Mouse (Mus musculus) liver, embryonic 14.5 days (tissue): ENCODE measurements around the gene C1rl. TPM values are rescaled to one million over a fixed set of nuclear protein-coding genes. Genes with fewer than 3 reads are reported as not detected.
"Not testable (repeated sequence)": the region's sequence is repeated elsewhere in the genome, so short reads cannot be mapped to it uniquely, and the experiment has no call there.

Experiments used
- ATAC-seq: fragments of 200-750 bp; cut with Nextera tagmentation; 2 replicates; pipeline ENCODE4 v1.8.0; 2017; ENCODE audit warnings: moderate number of reproducible peaks, mild to moderate bottlenecking, moderate library complexity; ENCODE audit not compliant: insufficient read depth
- DNase-seq, 3 experiments: peaks; one replicate each; pipeline ENCODE4 v3.0.0-alpha.2; 2012 to 2013; ENCODE audit warnings: low read depth in 3 of 3, low spot score in 3 of 3
- H3K27ac ChIP-seq: fragments of 300-500 bp; sonication (generic); 2 replicates; pipeline ENCODE4 v1.5.1; 2014; ENCODE audit warnings: moderate library complexity, mild to moderate bottlenecking, control low read depth, inconsistent platforms
- H3K27me3 ChIP-seq: fragments of 300-500 bp; sonication (generic); 2 replicates; pipeline ENCODE4 v1.6.1; 2014; ENCODE audit warnings: mild to moderate bottlenecking, low read length, moderate library complexity; ENCODE audit not compliant: control insufficient read depth, insufficient read depth
- H3K36me3 ChIP-seq: fragments of 300-500 bp; sonication (generic); replicated peaks from 2 replicates; pipeline ENCODE4 v1.6.1; 2014; ENCODE audit warnings: low read depth; ENCODE audit not compliant: control insufficient read depth, insufficient read depth
- H3K4me1 ChIP-seq, 2 experiments: fragments of 200-500 bp in 1 of 2; fragments of 300-500 bp in 1 of 2; sonication (generic) in 1 of 2; replicated peaks; 2 replicates each; pipeline ENCODE4 v1.6.1; 2012 to 2014; ENCODE audit warnings: antibody characterized with exemption in 1 of 2, inconsistent platforms in 1 of 2, low read length in 1 of 2; ENCODE audit not compliant: control insufficient read depth in 2 of 2, insufficient read depth in 2 of 2
- H3K4me2 ChIP-seq: fragments of 300-500 bp; sonication (generic); 2 replicates; pipeline ENCODE4 v1.6.1; 2014; ENCODE audit warnings: low read depth, mild to moderate bottlenecking, control low read depth, moderate library complexity
- H3K4me3 ChIP-seq, 2 experiments: fragments of 200-500 bp in 1 of 2; fragments of 300-500 bp in 1 of 2; sonication (generic) in 1 of 2; 2 replicates each; pipeline ENCODE4 v1.5.1; 2012 to 2014; ENCODE audit warnings: low read depth in 2 of 2, low read length in 2 of 2, mild to moderate bottlenecking in 2 of 2, control low read depth in 1 of 2, inconsistent platforms in 1 of 2, moderate library complexity in 1 of 2; ENCODE audit not compliant: insufficient read depth in 1 of 2
- H3K9ac ChIP-seq: fragments of 300-500 bp; sonication (generic); replicated peaks from 2 replicates; pipeline ENCODE4 v1.6.1; 2014; ENCODE audit warnings: mild to moderate bottlenecking, control low read depth, moderate library complexity
- H3K9me3 ChIP-seq: fragments of 300-500 bp; sonication (generic); 2 replicates; pipeline ENCODE4 v1.6.1; 2016; ENCODE audit warnings: low read length, mixed read lengths; ENCODE audit not compliant: control insufficient read depth
- CTCF ChIP-seq: IDR thresholded peaks from 2 replicates; pipeline ENCODE4 v1.5.1; 2016; ENCODE audit warnings: antibody characterized with exemption, low read depth, control low read depth
- EP300 ChIP-seq: IDR thresholded peaks from 2 replicates; pipeline ENCODE4 v1.6.1; 2016; ENCODE audit warnings: antibody characterized with exemption, low read depth
- WGBS: fragments of 180-500 bp; shearing (Covaris S2); extraction: QIAGEN DNeasy Blood & Tissue Kit; methylation state at CpG from one replicate; pipeline ENCODE4 v1.1.7; 2014; ENCODE audit not compliant: insufficient replicate concordance; 5-methylcytosine and 5-hydroxymethylcytosine counted together
- polyA plus RNA-seq, 2 experiments: library from polyadenylated mRNA; depleted of rRNA in 1 of 2; stranded (reverse) in 1 of 2; unstranded in 1 of 2; fragments of >200 nt; fragmentation: Nextera tagmentation in 1 of 2; extraction: Ambion mirVana in 1 of 2; gene quantifications; 2 replicates each; pipeline versions ENCODE4 v1.2.1 to v1.2.3; 2012 to 2014

The C1rl gene
- polyA plus RNA-seq, 2 experiments, result 3.9 to 7.6 TPM

DNA sequence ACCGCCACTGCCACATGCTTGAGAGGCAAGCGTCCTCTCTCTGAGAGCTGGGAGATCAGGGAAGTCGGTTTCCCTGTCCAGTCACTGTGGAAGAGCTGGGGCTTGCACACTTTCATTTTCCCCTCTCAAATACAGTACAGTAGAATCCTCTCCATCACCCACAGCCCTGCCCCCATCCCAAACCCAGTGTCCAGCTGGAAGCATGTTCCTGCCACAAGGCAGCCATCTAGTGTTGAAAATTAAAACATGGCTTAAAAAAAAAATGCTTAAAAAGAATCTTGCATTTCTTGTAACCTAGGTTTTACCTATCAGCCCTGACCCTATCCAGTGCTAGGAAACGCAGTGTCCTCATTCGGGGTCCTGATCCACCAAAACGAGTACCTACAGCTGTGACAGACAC, 51.6 kb downstream of the C1rl start:
- no peaks in the 10 kb centered on the region for H3K4me1 ChIP-seq
- no peaks in the 10 kb centered on the region for H3K9me3 ChIP-seq
- 61% methylated on average over 5 of the region's 6 CpGs for WGBS
- H3K27ac ChIP-seq, result no peak overlapping the region
- no peak for DNase-seq
- H3K4me3 ChIP-seq, result no peak overlapping the region
- TF ChIP-seq EP300 (no peak), CTCF (0 out of 2 replicates have a peak, but pooled peaks have one; percentile 9)
- no peak for ATAC-seq
- no peak overlapping the region for H3K9ac ChIP-seq
- H3K4me2 ChIP-seq, result no peak overlapping the region
- H3K36me3 ChIP-seq, result no peaks in the 10 kb centered on the region
- no peaks in the 10 kb centered on the region for H3K27me3 ChIP-seq

DNA sequence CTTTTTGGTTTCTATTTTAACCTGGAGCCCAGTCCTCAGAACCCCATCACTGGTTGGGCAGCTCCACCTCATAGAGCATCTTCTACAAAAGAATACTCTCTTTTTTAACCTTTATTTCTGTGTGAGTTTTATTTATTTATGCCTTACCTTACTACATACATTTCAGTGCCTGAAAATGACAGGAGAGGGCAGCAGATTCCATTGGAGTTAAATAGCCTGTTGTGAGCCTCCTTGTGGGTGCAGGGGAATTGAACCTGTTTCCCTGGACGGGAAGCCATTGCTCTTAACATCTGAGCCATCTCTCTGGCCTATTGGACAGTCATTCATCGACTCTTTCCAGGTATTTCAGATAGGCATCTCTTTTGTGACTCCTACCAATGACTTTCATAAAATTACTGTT, 52.5 kb downstream of the C1rl start:
- ATAC-seq, result no peak
- DNase-seq, result no peak
- H3K9ac ChIP-seq, result no peak overlapping the region
- H3K9me3 ChIP-seq, result no peaks in the 10 kb centered on the region
- H3K4me2 ChIP-seq, result no peak overlapping the region
- no peak for TF ChIP-seq CTCF
- TF ChIP-seq EP300, result no peak
- no peak overlapping the region for H3K4me3 ChIP-seq
- no peaks in the 10 kb centered on the region for H3K36me3 ChIP-seq
- no peaks in the 10 kb centered on the region for H3K4me1 ChIP-seq
- H3K27me3 ChIP-seq, result no peaks in the 10 kb centered on the region
- H3K27ac ChIP-seq, result no peak overlapping the region
- 55% methylated on average over 2 of the region's 2 CpGs for WGBS

DNA sequence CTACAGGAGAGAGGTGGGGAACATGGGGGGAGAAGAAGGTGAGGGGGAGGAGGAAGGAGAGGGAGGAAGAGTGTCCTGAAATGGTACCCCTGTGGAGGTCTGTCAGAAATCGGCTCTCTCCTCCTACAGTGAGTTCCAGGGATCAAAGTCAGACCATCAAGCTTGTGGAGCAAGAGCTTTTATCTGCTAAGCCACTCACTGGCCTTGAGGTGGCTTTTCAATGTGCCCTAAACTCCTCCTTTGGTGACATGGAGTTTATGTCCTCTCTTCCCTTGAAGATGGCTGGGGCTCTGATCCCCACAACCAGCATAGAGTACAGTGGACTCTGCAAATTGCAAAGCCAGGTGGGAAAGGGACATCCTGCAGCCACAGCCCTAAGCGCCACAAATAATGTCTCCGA, 55.1 kb downstream of the C1rl start:
- not testable (repeated sequence) for H3K4me1 ChIP-seq, ATAC-seq, H3K27me3 ChIP-seq, H3K4me2 ChIP-seq, DNase-seq, H3K36me3 ChIP-seq, H3K9me3 ChIP-seq, H3K4me3 ChIP-seq, H3K9ac ChIP-seq, H3K27ac ChIP-seq
- 89% methylated on average over 2 of the region's 3 CpGs for WGBS

DNA sequence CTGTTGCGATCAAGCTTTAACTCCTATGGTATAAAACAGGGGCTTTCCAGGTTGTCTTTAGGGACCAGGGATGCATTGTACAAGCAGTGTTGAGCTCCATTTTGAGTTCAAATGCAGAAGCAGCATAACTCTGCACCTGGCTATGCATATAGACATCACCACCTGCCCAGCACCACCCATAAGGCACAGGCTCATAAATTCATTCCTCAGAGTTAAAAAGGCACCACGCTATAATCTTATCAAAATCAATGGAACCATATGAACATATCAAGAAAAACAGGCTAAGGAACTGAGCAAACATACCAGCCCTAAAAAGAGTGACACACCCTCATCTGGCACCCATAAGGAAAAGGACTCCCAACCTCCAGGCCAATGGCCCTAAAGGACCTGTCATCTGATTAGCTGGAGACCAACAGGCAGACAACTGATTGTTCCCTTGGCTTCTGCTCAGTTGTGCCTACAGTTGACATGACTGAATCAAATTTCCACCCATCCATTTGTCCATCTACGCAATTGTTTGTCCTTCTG, 56.2 kb downstream of the C1rl start:
- TF ChIP-seq EP300 (no peak), CTCF (no peak)
- no peak for DNase-seq
- WGBS, result 63% methylated on average over 3 of the region's 3 CpGs
- H3K9ac ChIP-seq, result no peak overlapping the region
- H3K36me3 ChIP-seq, result no peaks in the 10 kb centered on the region
- no peaks in the 10 kb centered on the region for H3K4me1 ChIP-seq
- no peak overlapping the region for H3K4me2 ChIP-seq
- ATAC-seq, result no peak
- H3K27me3 ChIP-seq, result no peaks in the 10 kb centered on the region
- H3K9me3 ChIP-seq, result no peaks in the 10 kb centered on the region
- H3K27ac ChIP-seq, result no peak overlapping the region
- no peak overlapping the region for H3K4me3 ChIP-seq

GRCm38 (mm10) chr6:124552766-124553165, 59.9 kb downstream of the C1rl start:
- no peak for TF ChIP-seq EP300
- TF ChIP-seq CTCF, result no peak
- Histone ChIP-seq H3K36me3 (no peaks in the 10 kb centered on the region), H3K4me3 (no peak overlapping the region), H3K27ac (no peak overlapping the region), H3K27me3 (no peaks in the 10 kb centered on the region), H3K4me1 (no peaks in the 10 kb centered on the region), H3K4me2 (no peak overlapping the region), H3K9me3 (no peaks in the 10 kb centered on the region), H3K9ac (no peak overlapping the region)
- no peak for ATAC-seq
- DNase-seq, result no peak
- 67% methylated on average over 22 of the region's 22 CpGs for WGBS

GRCm38 (mm10) chr6:124555956-124556355, 63.0 kb downstream of the C1rl start:
- not testable (repeated sequence) for H3K9ac ChIP-seq, H3K27me3 ChIP-seq, H3K4me3 ChIP-seq, ATAC-seq, H3K9me3 ChIP-seq, H3K27ac ChIP-seq, H3K4me2 ChIP-seq, DNase-seq, H3K36me3 ChIP-seq, H3K4me1 ChIP-seq
- 50% methylated on average over 2 of the region's 2 CpGs for WGBS

Other genes starting within 250 kb of the C1rl start
- 0.02 and 0.03 TPM in 2 replicates for gene Cd163, start 188.5 kb upstream of the C1rl start, polyA plus RNA-seq (2012; rRNA removed)
- gene Cd163, start 188.5 kb upstream of the C1rl start, polyA plus RNA-seq (2014; fragmentation: Nextera tagmentation; extraction: Ambion mirVana), result 0.04 and 0.06 TPM in 2 replicates
- gene Pex5, start 78.0 kb upstream of the C1rl start, polyA plus RNA-seq (2012; rRNA removed), result 9.1 and 12.5 TPM in 2 replicates
- gene Pex5, start 78.0 kb upstream of the C1rl start, polyA plus RNA-seq (2014; fragmentation: Nextera tagmentation; extraction: Ambion mirVana), result 14.2 and 16.7 TPM in 2 replicates
- 2.5 and 3.0 TPM in 2 replicates for gene Clstn3, start 28.3 kb upstream of the C1rl start, polyA plus RNA-seq (2012; rRNA removed)
- gene Clstn3, start 28.3 kb upstream of the C1rl start, polyA plus RNA-seq (2014; fragmentation: Nextera tagmentation; extraction: Ambion mirVana), result 1.7 and 2.4 TPM in 2 replicates
- gene C1ra, start 19.3 kb downstream of the C1rl start, polyA plus RNA-seq (2012; rRNA removed), result 4.8 and 7.8 TPM in 2 replicates
- gene C1ra, start 19.3 kb downstream of the C1rl start, polyA plus RNA-seq (2014; fragmentation: Nextera tagmentation; extraction: Ambion mirVana), result 8.6 and 10.7 TPM in 2 replicates
- 36.1 and 40.9 TPM in 2 replicates for gene C1s1, start 49.2 kb downstream of the C1rl start, polyA plus RNA-seq (2012; rRNA removed)
- 23.9 and 26.4 TPM in 2 replicates for gene C1s1, start 49.2 kb downstream of the C1rl start, polyA plus RNA-seq (2014; fragmentation: Nextera tagmentation; extraction: Ambion mirVana)
- not detected in 2 replicates for gene C1rb, start 77.2 kb downstream of the C1rl start, polyA plus RNA-seq (2012; rRNA removed)
- not detected in 2 replicates for gene C1rb, start 77.2 kb downstream of the C1rl start, polyA plus RNA-seq (2014; fragmentation: Nextera tagmentation; extraction: Ambion mirVana)
- gene C1s2, start 143.0 kb downstream of the C1rl start, polyA plus RNA-seq (2012; rRNA removed), result 0.01 TPM in 1 of 2 replicates, not detected in the other
- gene C1s2, start 143.0 kb downstream of the C1rl start, polyA plus RNA-seq (2014; fragmentation: Nextera tagmentation; extraction: Ambion mirVana), result not detected in 2 replicates
- gene Lpcat3, start 169.9 kb downstream of the C1rl start, polyA plus RNA-seq (2012; rRNA removed), result 61.4 and 65.7 TPM in 2 replicates
- gene Lpcat3, start 169.9 kb downstream of the C1rl start, polyA plus RNA-seq (2014; fragmentation: Nextera tagmentation; extraction: Ambion mirVana), result 64.2 and 67.0 TPM in 2 replicates
- gene Emg1, start 219.1 kb downstream of the C1rl start, polyA plus RNA-seq (2012; rRNA removed), result 91.1 and 103 TPM in 2 replicates
- 147 and 162 TPM in 2 replicates for gene Emg1, start 219.1 kb downstream of the C1rl start, polyA plus RNA-seq (2014; fragmentation: Nextera tagmentation; extraction: Ambion mirVana)
- gene Phb2, start 219.2 kb downstream of the C1rl start, polyA plus RNA-seq (2012; rRNA removed), result 101 and 124 TPM in 2 replicates
- 210 and 240 TPM in 2 replicates for gene Phb2, start 219.2 kb downstream of the C1rl start, polyA plus RNA-seq (2014; fragmentation: Nextera tagmentation; extraction: Ambion mirVana)
- gene Ptpn6, start 245.6 kb downstream of the C1rl start, polyA plus RNA-seq (2012; rRNA removed), result 14.3 and 17.9 TPM in 2 replicates
- 26.6 and 28.4 TPM in 2 replicates for gene Ptpn6, start 245.6 kb downstream of the C1rl start, polyA plus RNA-seq (2014; fragmentation: Nextera tagmentation; extraction: Ambion mirVana)
- gene Grcc10, start 248.3 kb downstream of the C1rl start, polyA plus RNA-seq (2012; rRNA removed), result 27.9 and 50.2 TPM in 2 replicates
- 74.0 and 80.0 TPM in 2 replicates for gene Grcc10, start 248.3 kb downstream of the C1rl start, polyA plus RNA-seq (2014; fragmentation: Nextera tagmentation; extraction: Ambion mirVana)